Mouse (Mus musculus): ENCODE results near the gene Rhbdd1. TPM values are rescaled to one million over a fixed set of nuclear protein-coding genes. Genes with fewer than 3 reads are reported as not detected.

The Rhbdd1 gene
- total RNA-seq, 2 experiments from 2014 or later: 7.4 to 7.6 TPM

GRCm38 (mm10) chr1:82304483-82304882 lies 11.8 kb upstream of the Rhbdd1 start:
- TF ChIP-seq CTCF (conservative IDR thresholded peaks at IDR 0.05): no peak
- H3K4me3 ChIP-seq: no peak overlapping the region
- H3K27ac ChIP-seq: no peak overlapping the region
- DNase-seq (ENCODE audit: low spot score in 2 of 2): no peak

- Histone ChIP-seq H3K27ac (peak overlapping the region; percentile 98), H3K4me3 (peak overlapping the region; percentile 90)
- peak; percentile 24 to 33 for DNase-seq (ENCODE audit: low spot score in 2 of 2)
- no peak for TF ChIP-seq CTCF (conservative IDR thresholded peaks at IDR 0.05)
These were observed 484 bp downstream of the Rhbdd1 start for GRCm38 (mm10) chr1:82316746-82317126.

DNA sequence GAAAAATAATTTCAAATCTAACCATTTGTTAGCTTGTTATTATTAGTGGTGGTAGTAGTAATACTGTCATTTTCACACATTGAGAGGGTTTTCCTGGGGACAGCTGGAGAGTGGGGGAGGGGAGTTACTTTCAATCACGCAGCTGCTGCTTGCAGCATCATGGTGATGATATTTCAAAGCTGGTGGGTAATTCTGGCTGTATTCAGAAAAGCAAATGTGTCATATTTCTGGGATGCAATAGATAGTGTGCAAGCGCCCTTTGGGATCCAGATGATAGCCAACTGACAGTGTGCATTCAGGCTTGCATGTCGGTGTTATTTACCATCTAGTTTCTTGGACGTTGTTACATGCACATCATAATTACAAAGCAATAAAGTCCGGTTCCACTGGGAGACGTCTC lies 4.2 kb downstream of the Rhbdd1 start:
- TF ChIP-seq CTCF (conservative IDR thresholded peaks at IDR 0.05): no peak
- Histone ChIP-seq H3K4me3 (peak overlapping the region; percentile 28), H3K27ac (peak overlapping the region; percentile 63)
- DNase-seq (ENCODE audit: low spot score in 2 of 2): peak; percentile 64 to 66

- no peak for TF ChIP-seq CTCF (conservative IDR thresholded peaks at IDR 0.05)
- peak overlapping the region; percentile 28 for H3K4me3 ChIP-seq
- DNase-seq (ENCODE audit: low spot score in 2 of 2): no peak
- peak overlapping the region; percentile 63 for H3K27ac ChIP-seq
These were observed 4.6 kb downstream of the Rhbdd1 start for GRCm38 (mm10) chr1:82320864-82321263.

GRCm38 (mm10) chr1:82321441-82321840 lies 5.2 kb downstream of the Rhbdd1 start:
- Histone ChIP-seq H3K4me3 (no peak overlapping the region), H3K27ac (no peak overlapping the region)
- TF ChIP-seq CTCF (conservative IDR thresholded peaks at IDR 0.05): no peak
- DNase-seq (ENCODE audit: low spot score in 2 of 2): no peak

GRCm38 (mm10) chr1:82324131-82324785 lies 8.0 kb downstream of the Rhbdd1 start:
- no peak for TF ChIP-seq CTCF (conservative IDR thresholded peaks at IDR 0.05)
- no peak for DNase-seq (ENCODE audit: low spot score in 2 of 2)
- Histone ChIP-seq H3K27ac (no peak overlapping the region), H3K4me3 (no peak overlapping the region)

DNA sequence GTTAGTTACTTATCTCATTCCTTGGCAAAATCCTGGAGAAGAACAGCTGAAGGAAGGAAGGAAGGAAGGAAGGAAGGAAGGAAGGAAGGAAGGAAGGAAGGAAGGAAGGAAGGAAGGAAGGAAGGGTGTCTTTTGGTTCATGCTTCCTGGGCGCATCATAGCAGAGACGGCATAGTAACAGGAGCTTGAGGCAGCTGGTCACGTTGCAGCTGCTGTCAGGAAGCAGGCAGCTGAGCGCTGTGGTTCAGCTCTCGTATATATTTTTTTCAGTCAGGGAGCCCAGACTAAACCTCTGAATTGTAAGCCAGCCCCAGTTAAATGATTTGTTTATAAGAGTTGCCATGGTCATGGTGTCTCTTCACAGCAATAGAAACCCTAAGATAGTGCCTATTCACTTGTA lies 9.9 kb downstream of the Rhbdd1 start:
- no peak overlapping the region for H3K27ac ChIP-seq
- no peak for DNase-seq (ENCODE audit: low spot score in 2 of 2)
- no peak for TF ChIP-seq CTCF (conservative IDR thresholded peaks at IDR 0.05)
- no peak overlapping the region for H3K4me3 ChIP-seq

GRCm38 (mm10) chr1:82328033-82328775 lies 12.0 kb downstream of the Rhbdd1 start:
- TF ChIP-seq CTCF (conservative IDR thresholded peaks at IDR 0.05): no peak
- DNase-seq (ENCODE audit: low spot score in 2 of 2): no peak
- Histone ChIP-seq H3K27ac (no peak overlapping the region), H3K4me3 (no peak overlapping the region)

DNA sequence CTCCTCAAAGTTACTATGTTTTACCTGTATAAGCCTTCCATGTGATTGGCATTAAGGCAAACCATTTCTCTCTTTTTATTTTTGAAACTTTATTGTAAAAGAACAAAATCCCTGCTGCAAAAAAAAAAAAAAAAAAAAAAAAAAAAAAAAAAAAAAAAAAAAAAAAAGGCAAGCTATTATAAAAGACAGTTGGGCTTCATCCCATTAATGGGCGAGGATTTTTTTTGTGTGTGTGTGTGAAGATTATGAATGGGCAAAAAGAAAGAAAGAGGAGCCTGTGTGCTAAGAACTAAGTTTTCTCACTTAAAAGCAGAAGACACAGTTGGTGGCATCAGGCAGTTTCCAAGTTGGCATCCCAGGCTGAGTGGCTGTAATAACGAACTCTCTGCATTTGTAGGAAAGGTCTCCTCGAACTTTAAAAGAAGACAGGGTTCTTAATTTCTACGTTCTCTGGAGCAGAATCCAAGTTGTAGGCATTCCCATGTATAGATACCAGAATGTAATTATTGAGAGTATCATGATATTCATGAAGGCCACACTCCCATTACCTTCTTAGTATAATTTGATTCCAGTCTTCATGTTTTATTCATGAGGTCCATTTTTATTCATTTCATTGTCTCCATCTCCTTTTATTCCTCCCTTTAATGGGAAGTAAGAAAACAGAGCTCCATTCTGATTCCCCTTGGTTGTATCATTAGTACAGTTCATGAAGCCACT lies 13.1 kb downstream of the Rhbdd1 start:
- no peak for TF ChIP-seq CTCF (conservative IDR thresholded peaks at IDR 0.05)
- no peak overlapping the region for H3K27ac ChIP-seq
- no peak overlapping the region for H3K4me3 ChIP-seq
- DNase-seq (ENCODE audit: low spot score in 2 of 2): no peak

DNA sequence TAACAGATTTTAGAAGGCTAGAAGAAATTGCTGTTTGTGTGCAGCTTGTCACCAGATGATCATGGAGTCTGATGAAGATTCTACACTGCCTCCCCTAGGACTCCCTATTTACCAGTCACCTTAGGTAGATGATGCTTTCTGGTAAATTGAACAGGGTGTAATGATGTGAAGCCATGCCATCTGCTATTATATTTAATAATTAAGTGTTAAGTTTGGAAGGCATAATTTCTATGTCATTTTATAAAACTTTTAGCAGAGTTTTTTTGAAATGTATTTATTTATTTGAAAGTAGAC lies 13.6 kb downstream of the Rhbdd1 start:
- no peak for DNase-seq (ENCODE audit: low spot score in 2 of 2)
- Histone ChIP-seq H3K27ac (no peak overlapping the region), H3K4me3 (no peak overlapping the region)
- no peak for TF ChIP-seq CTCF (conservative IDR thresholded peaks at IDR 0.05)

- no peak for DNase-seq (ENCODE audit: low spot score in 2 of 2)
- Histone ChIP-seq H3K27ac (no peak overlapping the region), H3K4me3 (no peak overlapping the region)
- TF ChIP-seq CTCF (conservative IDR thresholded peaks at IDR 0.05): no peak
These were observed 18.3 kb downstream of the Rhbdd1 start for GRCm38 (mm10) chr1:82334506-82334905.

DNA sequence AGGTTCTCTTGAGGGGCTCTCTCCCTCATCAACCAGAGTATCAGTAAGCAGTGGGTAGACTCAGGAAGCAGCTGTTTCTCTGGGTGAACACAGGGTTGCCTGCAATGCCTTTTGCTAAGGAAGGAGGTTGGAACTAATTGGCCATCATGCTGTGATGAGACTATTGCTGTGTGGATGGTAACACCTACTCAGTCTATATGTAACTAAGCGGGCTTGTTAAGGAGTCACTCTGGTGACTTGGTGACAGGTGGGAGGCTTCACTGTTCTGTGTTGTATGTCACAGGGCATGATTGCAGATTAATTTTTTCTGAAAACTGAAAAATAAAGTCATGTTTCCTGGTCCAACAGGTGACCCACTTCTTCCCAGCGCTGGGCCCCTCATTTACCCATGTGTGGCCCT lies 36.8 kb downstream of the Rhbdd1 start:
- TF ChIP-seq CTCF (conservative IDR thresholded peaks at IDR 0.05): no peak
- H3K27ac ChIP-seq: no peak overlapping the region
- no peak overlapping the region for H3K4me3 ChIP-seq
- no peak for DNase-seq (ENCODE audit: low spot score in 2 of 2)

- no peak for TF ChIP-seq CTCF (conservative IDR thresholded peaks at IDR 0.05)
- Histone ChIP-seq H3K27ac (no peak overlapping the region), H3K4me3 (no peak overlapping the region)
- DNase-seq (ENCODE audit: low spot score in 2 of 2): no peak
These were observed 37.5 kb downstream of the Rhbdd1 start for GRCm38 (mm10) chr1:82353755-82354154.
